Mouse (Mus musculus) hindbrain, embryonic 14.5 days (tissue): Measurements from ENCODE around the gene Acad12. TPM values are rescaled to one million over a fixed set of nuclear protein-coding genes. Genes with fewer than 3 reads are reported as not detected.

ENCODE experiments used
- ATAC-seq: fragments of 200-750 bp; cut with Nextera tagmentation; 2 replicates; pipeline ENCODE4 v1.8.0; 2017; ENCODE audit warnings: moderate number of reproducible peaks, mild to moderate bottlenecking, moderate TSS enrichment, moderate library complexity; ENCODE audit not compliant: low FRiP score
- DNase-seq: peaks from one replicate; pipeline ENCODE4 v3.0.0-alpha.2; 2015; ENCODE audit warnings: low spot score
- H3K27ac ChIP-seq: fragments of 300-500 bp; sonication (generic); 2 replicates; pipeline ENCODE4 v1.5.1; 2014; ENCODE audit warnings: mild to moderate bottlenecking, moderate library complexity
- H3K27me3 ChIP-seq: fragments of 300-500 bp; sonication (generic); 2 replicates; pipeline ENCODE4 v1.6.1; 2014; ENCODE audit warnings: mild to moderate bottlenecking, low read length, mixed read lengths; ENCODE audit not compliant: control insufficient read depth, insufficient read depth
- H3K36me3 ChIP-seq: fragments of 300-500 bp; sonication (generic); replicated peaks from 2 replicates; pipeline ENCODE4 v1.6.1; 2014; ENCODE audit not compliant: control insufficient read depth, insufficient read depth
- H3K4me1 ChIP-seq: fragments of 300-500 bp; sonication (generic); replicated peaks from 2 replicates; pipeline ENCODE4 v1.6.1; 2014; ENCODE audit warnings: antibody characterized with exemption, low read length, mixed read lengths; ENCODE audit not compliant: control insufficient read depth, insufficient read depth
- H3K4me2 ChIP-seq: fragments of 300-500 bp; sonication (generic); replicated peaks from 2 replicates; pipeline ENCODE4 v1.6.1; 2014; ENCODE audit warnings: mild to moderate bottlenecking, moderate library complexity
- H3K4me3 ChIP-seq: fragments of 300-500 bp; sonication (generic); replicated peaks from 2 replicates; pipeline ENCODE4 v1.5.1; 2014; ENCODE audit warnings: mild to moderate bottlenecking, low read length
- H3K9ac ChIP-seq: fragments of 300-500 bp; sonication (generic); 2 replicates; pipeline ENCODE4 v1.6.1; 2014
- H3K9me3 ChIP-seq: fragments of 300-500 bp; sonication (generic); 2 replicates; pipeline ENCODE4 v1.6.1; 2016; ENCODE audit warnings: low read length; ENCODE audit not compliant: control insufficient read depth
- WGBS: fragments of 180-500 bp; shearing (Covaris S2); extraction: QIAGEN DNeasy Blood & Tissue Kit; methylation state at CpG from one replicate; pipeline ENCODE4 v1.1.7; 2014; 5-methylcytosine and 5-hydroxymethylcytosine counted together
- polyA plus RNA-seq: library from polyadenylated mRNA; unstranded; fragments of >200 nt; fragmentation: Nextera tagmentation; extraction: Ambion mirVana; gene quantifications from 2 replicates; pipeline ENCODE4 v1.2.1, GENCODE M21; 2014

The Acad12 gene
- polyA plus RNA-seq, 1 experiment from 2014 or later, result 1.5 TPM

DNA sequence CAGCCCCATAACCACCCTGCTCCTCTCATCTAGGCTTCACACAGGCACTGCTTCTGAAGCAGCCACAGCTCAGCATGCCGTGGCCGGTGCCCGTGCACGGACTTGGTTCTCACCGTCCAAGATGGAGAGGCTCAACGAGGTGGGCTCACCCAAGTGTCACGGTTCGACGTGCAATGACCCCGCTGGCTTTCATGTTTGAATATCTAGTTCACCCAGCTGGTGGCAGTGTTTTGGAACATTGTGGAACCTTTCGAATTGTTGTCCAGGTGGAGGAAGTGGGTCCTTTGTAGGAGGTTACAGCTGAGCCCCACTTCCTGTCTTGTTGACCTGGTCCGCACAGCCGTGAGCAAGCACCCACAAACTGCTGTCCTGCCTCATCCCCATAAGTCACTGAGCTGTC lies 44.6 kb downstream of the Acad12 start:
- no peak overlapping the region for H3K4me2 ChIP-seq
- peaks cover 74% of the 10 kb centered on the region for H3K36me3 ChIP-seq
- H3K9me3 ChIP-seq, result no peaks in the 10 kb centered on the region
- ATAC-seq (no peak), DNase-seq (no peak)
- 90% methylated on average over 13 of the region's 13 CpGs for whole genome bisulfite sequencing
- no peak overlapping the region for H3K9ac ChIP-seq
- no peak overlapping the region for H3K4me3 ChIP-seq
- no peak overlapping the region for H3K27ac ChIP-seq
- H3K27me3 ChIP-seq, result no peaks in the 10 kb centered on the region
- H3K4me1 ChIP-seq, result no peaks in the 10 kb centered on the region

GRCm38 (mm10) chr5:121570787-121571186 lies 48.0 kb downstream of the Acad12 start:
- H3K4me2 ChIP-seq, result no peak overlapping the region
- peaks cover 54% of the 10 kb centered on the region for H3K36me3 ChIP-seq
- no peaks in the 10 kb centered on the region for H3K9me3 ChIP-seq
- H3K27me3 ChIP-seq, result no peaks in the 10 kb centered on the region
- H3K4me1 ChIP-seq, result no peaks in the 10 kb centered on the region
- no peak for DNase-seq
- no peak overlapping the region for H3K4me3 ChIP-seq
- WGBS, result 82% methylated on average over 1 of the region's 1 CpGs
- no peak overlapping the region for H3K9ac ChIP-seq
- no peak overlapping the region for H3K27ac ChIP-seq
- ATAC-seq, result no peak

DNA sequence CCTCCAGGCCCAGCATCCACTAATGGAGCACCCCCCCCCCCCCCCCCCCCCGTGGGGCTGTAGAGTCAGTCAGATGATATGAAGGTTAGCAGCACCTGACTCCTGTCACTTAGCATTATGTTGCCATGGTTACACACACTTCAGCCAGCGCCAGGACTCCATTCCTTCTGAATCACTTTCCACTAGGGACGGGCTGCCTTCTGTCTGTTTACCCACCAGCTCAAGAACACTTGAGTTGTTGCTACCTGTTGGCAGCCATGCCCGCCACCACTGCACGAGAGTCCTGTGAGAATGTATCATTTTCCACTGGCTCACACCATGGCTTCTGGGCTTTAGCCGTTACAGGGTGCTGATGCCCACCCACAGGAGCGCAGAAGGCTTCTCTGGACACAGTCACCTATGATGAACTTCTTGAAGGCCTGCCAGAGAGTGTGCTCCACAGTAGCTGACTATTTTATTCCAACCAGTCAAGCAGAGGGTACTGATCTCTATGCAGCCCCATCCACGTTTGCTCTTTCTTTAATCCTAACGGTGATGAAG lies 48.8 kb downstream of the Acad12 start:
- ATAC-seq, result no peak
- Histone ChIP-seq H3K27me3 (no peaks in the 10 kb centered on the region), H3K4me2 (no peak overlapping the region), H3K36me3 (peaks cover 49% of the 10 kb centered on the region), H3K4me1 (no peaks in the 10 kb centered on the region), H3K27ac (no peak overlapping the region), H3K9ac (no peak overlapping the region), H3K4me3 (no peak overlapping the region), H3K9me3 (no peaks in the 10 kb centered on the region)
- DNase-seq, result no peak
- 79% methylated on average over 8 of the region's 9 CpGs for WGBS

DNA sequence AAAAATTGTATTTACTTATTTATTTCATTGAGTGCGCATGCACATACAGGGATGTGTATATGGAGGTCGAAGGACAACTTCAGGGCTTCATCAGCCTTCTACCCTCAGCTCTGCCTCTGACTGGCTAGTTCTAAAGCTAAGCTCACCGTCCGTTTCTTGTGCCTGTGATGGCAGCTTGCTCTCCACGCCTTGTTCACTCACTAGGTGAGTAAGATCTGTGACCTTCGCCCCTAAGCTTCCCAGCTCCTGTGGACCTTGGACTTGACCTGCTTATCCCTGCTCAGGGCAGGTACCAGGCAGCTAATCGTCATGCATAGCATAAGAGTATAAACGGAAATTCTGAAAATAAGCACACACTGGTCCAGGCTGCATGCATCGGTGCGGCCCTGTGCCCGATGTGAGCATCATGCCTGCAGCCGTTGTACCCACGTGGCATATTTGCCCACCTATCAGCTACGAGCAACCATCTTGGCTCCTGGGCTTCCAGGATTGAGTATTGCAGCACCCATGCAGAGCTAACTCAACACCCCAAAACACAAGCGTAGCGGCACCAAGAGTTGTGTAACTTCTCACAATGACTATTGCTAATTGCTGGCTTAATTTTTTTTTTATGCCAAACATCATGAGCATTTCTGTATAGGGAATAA lies 52.6 kb downstream of the Acad12 start:
- Histone ChIP-seq H3K4me3 (no peak overlapping the region), H3K9ac (no peak overlapping the region), H3K27ac (no peak overlapping the region), H3K27me3 (no peaks in the 10 kb centered on the region), H3K4me1 (no peaks in the 10 kb centered on the region), H3K9me3 (no peaks in the 10 kb centered on the region), H3K4me2 (no peak overlapping the region), H3K36me3 (peaks cover 26% of the 10 kb centered on the region)
- no peak for DNase-seq
- ATAC-seq, result no peak
- 93% methylated on average over 16 of the region's 16 CpGs for WGBS

DNA sequence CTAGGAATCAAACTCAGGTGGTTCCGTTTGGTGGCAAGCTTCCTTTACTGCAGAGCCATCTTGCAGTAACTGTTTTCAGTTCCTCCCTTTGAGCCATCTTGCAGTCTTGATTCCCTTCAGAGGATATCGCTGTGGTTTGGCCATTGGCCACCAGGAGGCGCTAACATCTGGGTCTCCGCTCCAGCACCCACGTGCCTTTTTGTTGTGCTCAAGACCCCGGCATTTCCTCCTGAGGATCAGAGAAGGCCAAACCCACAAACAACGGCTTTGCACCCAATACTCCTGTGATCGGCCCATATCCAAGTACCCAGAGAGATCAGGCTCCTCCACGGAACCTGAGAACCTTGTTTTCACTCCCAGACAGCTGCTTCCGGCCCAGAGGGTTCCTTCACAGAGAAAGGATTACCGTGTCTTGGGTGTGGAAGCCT lies 54.3 kb downstream of the Acad12 start:
- Histone ChIP-seq H3K4me3 (no peak overlapping the region), H3K4me2 (peak overlapping the region; percentile 19; the same call in 1 of the 2 replicates), H3K27ac (no peak overlapping the region), H3K4me1 (no peaks in the 10 kb centered on the region), H3K9ac (no peak overlapping the region), H3K36me3 (peaks cover 13% of the 10 kb centered on the region; the same call in 1 of the 2 replicates), H3K27me3 (no peaks in the 10 kb centered on the region), H3K9me3 (no peaks in the 10 kb centered on the region)
- 15% methylated on average over 11 of the region's 11 CpGs for WGBS
- ATAC-seq, result no peak
- peak; percentile 90 for DNase-seq

DNA sequence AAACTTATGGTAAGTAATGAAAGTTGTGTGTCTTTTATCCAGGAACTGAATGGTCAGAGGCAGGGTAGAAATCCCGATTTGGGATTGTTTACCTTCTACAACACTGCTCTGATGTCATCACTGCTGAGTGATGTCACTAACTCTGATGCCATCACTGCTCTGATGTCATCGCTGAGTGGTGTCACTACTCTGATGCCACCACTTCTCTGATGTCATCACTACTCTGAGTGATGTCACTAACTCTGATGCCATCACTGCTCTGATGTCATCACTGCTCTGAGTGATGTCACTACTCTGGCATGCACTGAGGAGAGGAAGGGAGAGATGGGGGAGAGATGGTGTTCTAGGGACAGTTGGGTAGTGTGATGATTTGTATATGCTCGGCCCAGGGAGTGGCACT lies 56.3 kb downstream of the Acad12 start:
- no peak overlapping the region for H3K27ac ChIP-seq
- WGBS, result 88% methylated on average over 3 of the region's 3 CpGs
- no peaks in the 10 kb centered on the region for H3K4me1 ChIP-seq
- no peak overlapping the region for H3K4me2 ChIP-seq
- no peak for ATAC-seq
- no peak for DNase-seq
- no peak overlapping the region for H3K4me3 ChIP-seq
- H3K27me3 ChIP-seq, result no peaks in the 10 kb centered on the region
- no peak overlapping the region for H3K9ac ChIP-seq
- peaks cover 2% of the 10 kb centered on the region; the same call in 1 of the 2 replicates for H3K36me3 ChIP-seq
- H3K9me3 ChIP-seq, result no peaks in the 10 kb centered on the region

DNA sequence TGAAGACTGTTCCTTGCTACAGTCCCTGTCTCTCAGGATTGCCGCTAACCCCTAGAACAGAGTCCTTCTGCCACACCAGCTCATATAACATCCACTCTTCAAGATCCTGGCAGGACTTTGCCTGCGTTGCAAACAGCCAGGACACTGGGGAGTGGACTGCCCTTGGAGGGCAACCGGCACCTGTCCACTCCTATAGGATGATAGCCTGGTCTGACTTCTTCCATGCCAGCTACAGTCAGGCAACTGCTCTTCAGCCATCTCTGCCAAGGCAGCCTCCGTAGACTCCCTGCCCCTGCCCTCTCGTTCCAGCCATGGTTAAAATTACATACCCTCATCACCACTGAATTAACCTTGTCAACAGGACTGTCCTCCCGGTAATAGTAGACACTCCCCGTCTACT lies 69.5 kb downstream of the Acad12 start:
- 95% methylated on average over 7 of the region's 7 CpGs for WGBS
- DNase-seq, result no peak
- Histone ChIP-seq H3K4me3 (no peak overlapping the region), H3K27me3 (no peaks in the 10 kb centered on the region), H3K4me2 (no peak overlapping the region), H3K9ac (no peak overlapping the region), H3K9me3 (no peaks in the 10 kb centered on the region), H3K27ac (no peak overlapping the region), H3K4me1 (peaks cover 6% of the 10 kb centered on the region), H3K36me3 (no peaks in the 10 kb centered on the region)
- no peak for ATAC-seq

DNA sequence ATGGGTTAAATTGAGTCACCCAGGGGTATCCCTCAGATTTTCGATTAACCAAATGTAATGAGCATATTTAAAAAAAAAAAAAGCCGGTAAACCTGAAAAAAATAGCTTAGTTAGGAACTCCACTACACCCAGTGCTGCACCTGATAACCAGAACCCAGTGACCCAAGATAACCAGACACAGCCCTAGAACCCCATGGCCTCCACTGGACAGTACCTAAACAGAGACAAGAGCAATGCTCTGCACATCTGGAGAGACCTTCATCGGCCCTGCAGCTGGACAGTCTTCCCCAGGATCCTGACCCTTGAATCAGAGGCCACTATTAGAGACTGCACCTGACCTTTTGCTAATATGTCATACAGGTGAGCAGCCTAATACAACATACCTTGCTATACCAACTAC lies 71.7 kb downstream of the Acad12 start:
- ATAC-seq, result no peak
- DNase-seq, result no peak
- Histone ChIP-seq H3K27me3 (no peaks in the 10 kb centered on the region), H3K4me1 (peaks cover 12% of the 10 kb centered on the region), H3K4me2 (no peak overlapping the region), H3K36me3 (no peaks in the 10 kb centered on the region), H3K27ac (no peak overlapping the region), H3K4me3 (no peak overlapping the region), H3K9ac (no peak overlapping the region), H3K9me3 (no peaks in the 10 kb centered on the region)
- 96% methylated on average over 3 of the region's 3 CpGs for WGBS
